Mouse (Mus musculus) adipocyte (in vitro differentiated cells): ENCODE data around the gene Ptprcap.

Experiments
- DNase-seq: peaks from one replicate; pipeline ENCODE4 v3.0.0-alpha.2; 2016; ENCODE audit warnings: low spot score

The Ptprcap gene

DNA sequence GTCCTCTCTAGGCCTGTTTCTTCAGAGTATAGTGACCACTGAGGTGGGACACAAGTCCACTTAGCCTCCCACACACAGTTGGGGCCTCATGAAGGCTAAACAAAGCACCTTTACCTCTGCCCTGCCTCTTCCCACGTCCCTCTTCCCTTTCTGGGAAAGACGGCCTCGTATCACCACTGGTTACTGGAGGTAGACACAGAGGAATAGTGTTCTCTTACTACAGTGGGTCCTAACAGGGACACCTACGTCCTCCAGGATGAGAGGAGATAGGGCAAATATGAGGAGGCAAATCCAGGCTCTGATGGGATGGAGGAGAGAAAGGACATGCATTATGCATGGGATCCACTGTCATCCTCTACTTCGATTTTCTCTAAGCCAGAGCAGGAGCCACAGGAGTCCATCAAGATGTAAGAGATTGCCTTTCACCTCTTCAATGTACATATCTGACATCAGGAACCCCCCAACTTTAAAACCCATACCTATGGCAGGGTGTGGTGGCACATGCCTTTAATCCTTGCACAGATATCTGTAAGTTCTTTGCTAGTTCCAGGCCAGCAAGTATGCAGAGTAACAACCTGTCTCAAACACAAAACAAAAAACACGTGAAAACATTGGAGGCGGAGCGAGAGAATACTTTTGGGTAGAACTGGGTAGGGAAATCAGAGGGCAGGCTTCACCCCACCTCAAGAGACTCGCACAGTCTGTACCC is 5.5 kb upstream of the Ptprcap start:
- DNase-seq = peak; percentile 42

GRCm38 (mm10) chr19:4148491-4148806 is 5.0 kb upstream of the Ptprcap start, which contains the start of gene Coro1b:
Gene Coro1b (plus strand): TSS chr19:4148619.
- peak; percentile 97 for DNase-seq

DNA sequence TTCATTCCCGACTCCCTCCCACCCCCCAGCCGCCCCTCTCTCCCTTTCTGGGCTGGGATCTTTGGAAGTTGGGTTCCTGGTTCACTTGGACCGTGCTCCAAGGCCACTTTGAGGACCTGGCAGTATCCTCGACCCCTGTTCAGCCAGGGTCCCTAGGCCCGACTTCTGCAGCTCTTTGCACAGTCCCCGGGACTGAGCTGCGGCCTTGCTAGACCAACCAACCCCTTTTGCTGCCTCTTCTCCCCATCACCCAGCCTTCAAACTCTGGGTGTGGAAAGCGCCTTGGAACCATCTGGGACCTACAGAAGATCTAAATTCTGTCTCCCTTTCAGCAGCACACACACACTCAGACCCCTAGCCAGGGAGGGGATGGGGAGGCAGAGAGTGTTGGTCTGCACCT is 4.6 kb upstream of the Ptprcap start:
- DNase-seq = no peak

- DNase-seq = no peak
These were observed 4.1 kb upstream of the Ptprcap start for GRCm38 (mm10) chr19:4149283-4149682.

DNA sequence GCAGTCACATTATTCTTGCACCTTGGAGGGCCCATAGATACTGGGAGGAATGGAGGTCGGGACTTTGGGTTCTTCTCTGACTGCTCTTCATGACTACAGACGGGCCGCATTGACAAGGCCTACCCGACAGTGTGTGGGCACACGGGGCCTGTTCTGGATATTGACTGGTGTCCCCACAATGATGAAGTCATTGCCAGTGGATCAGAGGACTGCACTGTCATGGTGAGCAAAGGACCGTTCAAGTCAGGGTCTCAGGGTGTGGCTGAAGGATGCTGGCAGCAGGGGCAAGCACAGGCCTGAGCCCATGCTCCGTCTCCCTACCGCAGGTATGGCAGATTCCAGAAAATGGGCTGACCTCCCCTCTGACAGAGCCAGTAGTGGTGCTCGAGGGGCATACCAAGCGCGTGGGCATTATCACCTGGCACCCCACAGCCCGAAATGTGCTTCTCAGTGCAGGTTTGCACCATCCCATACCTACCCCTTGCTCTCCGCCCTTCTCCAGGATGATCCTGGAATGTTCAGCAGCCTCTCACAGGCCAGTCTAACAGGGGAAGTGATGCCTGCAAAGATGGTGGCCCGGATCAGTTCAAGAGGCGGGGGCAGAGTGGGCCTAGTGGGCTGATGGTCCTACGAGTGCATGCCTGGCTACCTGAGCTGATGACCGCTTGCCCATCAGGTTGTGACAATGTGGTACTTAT is 3.5 kb upstream of the Ptprcap start:
- no peak for DNase-seq

- DNase-seq = no peak
These were observed 2.6 kb upstream of the Ptprcap start for GRCm38 (mm10) chr19:4150567-4151487.

DNA sequence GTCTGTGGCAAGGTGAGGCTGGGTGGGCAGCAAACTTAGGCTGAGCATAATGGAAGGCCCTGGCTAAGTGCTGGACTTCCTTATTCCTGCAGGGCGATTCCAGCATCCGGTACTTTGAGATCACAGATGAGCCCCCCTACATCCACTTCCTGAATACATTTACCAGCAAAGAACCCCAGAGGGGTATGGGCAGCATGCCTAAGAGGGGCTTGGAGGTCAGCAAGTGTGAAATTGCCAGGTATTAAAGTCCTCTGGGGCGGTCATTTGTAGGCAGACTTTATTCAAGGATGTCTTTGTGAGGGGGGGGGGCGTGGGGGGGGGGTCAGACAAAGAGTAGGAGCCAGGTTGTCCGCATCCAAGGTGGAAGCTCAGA is 1.9 kb upstream of the Ptprcap start:
- no peak for DNase-seq

DNA sequence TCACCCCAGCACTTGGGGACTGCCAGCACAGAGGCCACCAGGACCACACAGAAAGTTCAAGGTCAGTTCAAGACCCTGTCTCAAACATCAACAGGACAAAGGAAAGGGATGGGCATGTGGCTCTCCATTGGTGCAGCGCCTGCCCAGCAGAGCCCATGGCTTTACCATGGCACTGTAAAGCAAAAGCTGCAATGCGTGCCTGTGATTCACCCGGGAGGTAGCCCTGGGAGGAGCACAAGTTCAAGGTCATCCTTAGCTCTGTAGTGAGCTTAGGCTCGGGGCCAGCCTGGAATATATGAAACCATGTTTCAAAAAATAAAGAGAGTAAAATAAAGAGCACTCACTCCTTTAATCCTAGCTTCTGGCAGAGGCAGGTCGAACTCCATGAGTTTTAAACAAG is 1.5 kb upstream of the Ptprcap start:
- no peak for DNase-seq

DNA sequence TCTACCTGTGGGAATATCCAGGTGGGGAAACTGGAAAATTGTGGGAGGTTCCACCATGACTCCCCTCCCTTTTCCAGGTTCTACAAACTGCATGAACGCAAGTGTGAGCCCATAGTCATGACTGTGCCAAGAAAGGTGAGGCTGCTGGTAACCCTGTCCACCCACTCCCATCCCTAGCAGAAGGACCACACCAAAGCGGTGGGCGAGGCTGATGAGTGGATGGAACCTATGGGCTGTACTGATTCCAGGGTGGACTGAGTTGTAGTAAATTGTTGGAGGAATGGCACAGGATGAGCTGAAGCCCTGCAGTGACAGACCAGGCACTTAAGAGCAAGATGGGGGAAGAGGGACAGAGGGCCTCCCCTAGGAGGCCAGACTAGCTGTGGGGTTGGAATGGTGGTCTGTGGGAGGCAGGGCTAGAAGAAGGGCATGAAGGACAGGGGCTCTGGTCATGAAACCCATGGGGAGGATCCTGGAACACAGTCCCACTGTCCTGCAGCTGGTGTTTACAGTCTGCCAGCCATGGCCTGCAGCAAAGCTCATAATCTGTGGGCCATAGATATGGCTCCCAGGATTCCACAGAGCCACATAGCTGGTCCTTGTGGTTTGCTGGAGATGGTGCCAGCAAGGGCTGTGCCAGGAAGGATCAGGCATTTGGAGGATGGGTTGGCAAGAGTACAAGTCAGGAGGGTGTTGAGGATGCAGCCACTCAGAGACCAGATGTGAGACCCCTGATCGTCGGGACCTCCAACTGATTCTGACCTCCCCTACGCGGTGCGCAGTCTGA is 766 bp upstream of the Ptprcap start:
- no peak for DNase-seq

DNA sequence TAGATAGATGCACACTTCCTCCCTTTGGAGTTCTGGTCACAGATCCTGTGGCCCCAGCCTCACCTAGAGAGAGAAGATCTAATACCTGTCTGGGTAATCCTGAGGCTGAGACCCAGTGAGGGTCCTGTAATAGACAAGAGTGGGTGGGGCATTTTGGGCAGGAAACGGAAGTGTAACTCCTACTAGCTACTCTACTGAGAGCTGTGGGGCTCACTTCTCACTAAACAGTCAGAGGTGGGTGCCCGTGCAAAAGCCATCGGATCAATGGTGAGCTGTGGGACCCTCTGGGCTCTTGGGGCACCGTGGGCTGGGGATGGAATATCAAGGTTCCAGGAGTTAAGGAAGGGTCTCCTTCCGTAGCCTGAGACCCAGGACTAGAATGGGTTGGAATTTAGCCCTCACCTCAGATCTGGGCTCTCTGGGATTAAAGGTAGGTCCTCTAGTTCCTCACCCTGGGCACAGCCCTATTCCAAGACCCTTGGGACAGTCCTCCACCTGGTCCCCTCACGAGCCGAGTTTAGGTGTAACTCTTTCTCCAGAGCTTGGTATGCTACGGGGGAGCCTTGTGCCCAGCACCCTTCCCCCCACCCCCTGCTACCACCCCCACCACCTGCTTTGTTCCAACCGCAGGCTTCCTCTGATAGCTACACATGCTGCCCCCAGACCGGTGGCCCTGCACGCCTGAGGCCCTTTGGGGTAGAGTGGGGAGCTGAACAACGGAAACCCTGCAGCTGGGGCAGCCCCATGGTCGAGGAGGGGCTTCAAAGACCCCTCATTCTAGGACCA is 1.2 kb downstream of the Ptprcap start:
- no peak for DNase-seq

DNA sequence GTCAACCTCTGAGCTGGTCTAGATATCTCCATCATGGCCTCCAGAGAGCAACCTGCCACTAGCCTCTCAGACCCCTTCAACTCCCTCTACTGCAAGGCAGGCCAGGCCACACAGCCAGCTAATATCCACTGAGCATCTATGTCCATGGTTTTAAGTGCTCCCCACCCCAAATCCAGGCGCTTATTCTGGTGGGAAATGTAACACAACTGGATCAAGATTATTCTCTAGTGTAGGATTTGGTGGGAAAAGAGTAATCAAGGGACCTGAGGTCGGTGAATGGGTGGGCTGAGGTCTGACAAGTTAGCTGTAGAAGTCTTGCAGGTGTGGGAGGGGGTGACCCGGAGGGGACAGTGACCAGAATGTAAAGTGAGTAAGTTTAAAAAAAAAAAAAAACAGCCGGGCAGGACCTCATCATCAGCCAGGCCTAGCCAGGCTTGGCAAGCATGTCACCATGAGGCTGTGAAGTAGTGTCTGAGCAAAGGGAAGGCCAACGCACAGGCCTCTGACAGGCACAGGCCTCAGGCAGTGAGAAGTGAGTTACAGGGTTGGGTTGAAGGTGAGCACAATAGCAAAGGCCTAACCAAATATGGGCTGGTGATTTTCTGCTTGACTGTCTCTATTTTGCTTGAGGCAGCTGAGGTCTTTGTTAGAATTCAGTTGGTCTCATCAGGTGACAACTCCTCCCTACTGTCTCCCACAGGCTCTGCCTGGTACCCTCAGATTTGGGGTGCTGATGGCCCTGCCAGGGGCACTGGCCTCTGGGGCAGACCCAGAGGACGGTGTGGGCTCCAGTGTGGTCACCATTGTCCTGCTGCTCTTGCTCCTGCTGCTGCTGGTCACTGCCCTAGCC is 2.0 kb downstream of the Ptprcap start:
- peak; percentile 57 for DNase-seq

DNA sequence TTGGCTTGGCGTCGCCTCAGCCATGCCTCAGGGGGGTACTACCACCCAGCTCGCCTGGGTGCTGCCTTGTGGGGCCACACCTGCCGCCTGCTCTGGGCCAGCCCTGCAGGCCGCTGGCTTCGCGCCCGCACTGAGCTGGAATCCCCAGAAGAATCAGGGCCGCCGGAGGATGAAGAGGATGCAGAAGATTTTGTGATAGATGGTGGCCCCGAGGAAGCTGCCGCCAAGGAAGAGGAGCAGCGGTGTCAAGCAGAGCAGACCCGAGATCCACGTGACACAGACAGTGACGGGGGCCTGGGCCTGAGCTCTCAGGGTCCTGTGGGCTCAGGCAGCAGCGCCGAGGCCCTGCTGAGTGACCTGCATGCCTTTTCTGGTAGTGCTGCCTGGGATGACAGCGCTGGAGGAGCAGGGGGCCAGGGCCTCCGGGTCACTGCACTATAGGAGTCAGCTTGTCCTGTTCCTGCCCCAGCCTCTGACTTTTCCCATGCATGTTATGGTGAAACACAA is 2.7 kb downstream of the Ptprcap start:
- no peak for DNase-seq

DNA sequence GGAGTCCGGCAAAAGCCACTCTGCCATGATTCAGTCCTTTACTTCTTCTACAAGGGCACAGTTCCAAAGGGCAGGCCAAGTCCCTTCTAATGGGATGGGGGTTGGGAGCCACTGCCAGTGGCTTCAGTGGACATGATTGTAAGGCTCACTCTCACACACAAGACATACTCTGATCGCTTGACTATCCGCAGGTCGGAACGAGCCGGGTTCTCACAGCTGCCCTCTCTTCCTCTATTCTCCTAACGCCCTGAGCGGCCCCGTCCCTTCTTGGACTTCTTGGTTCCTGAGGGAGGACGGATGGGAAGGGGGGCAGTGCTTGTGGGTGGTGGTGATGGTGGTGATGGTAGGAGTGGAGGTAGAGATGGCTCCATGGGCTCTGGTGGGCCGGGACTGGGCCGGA is 3.4 kb downstream of the Ptprcap start:
- no peak for DNase-seq

- DNase-seq = no peak
These were observed 5.6 kb downstream of the Ptprcap start for GRCm38 (mm10) chr19:4159049-4159448.

- DNase-seq = peak; percentile 98
These were observed 9.5 kb downstream of the Ptprcap start, which contains the start of gene Rps6kb2 for GRCm38 (mm10) chr19:4162646-4163542. Gene Rps6kb2 (minus strand): TSS chr19:4163354.

- DNase-seq = no peak
These were observed 10.1 kb downstream of the Ptprcap start for GRCm38 (mm10) chr19:4163543-4163887.

DNA sequence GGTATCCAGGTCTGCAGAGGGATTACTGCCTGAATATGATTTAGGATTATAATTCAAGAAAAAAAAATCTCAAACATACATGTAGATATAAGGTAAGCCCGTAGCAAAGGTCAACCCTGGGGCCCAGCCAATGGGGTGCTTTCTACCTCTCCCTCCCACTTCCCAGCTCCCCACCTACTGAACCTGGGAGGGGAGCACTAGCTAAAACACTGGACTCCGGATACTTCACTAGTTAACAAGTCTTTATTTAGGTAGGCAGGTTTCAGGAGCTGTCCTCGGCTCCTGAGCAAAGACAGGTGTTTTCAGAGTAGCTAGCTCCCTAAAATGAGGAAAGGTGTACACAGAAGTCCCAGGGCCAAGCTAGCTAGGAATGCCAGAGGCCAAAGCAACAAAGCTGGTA is 10.7 kb downstream of the Ptprcap start:
- DNase-seq = no peak

DNA sequence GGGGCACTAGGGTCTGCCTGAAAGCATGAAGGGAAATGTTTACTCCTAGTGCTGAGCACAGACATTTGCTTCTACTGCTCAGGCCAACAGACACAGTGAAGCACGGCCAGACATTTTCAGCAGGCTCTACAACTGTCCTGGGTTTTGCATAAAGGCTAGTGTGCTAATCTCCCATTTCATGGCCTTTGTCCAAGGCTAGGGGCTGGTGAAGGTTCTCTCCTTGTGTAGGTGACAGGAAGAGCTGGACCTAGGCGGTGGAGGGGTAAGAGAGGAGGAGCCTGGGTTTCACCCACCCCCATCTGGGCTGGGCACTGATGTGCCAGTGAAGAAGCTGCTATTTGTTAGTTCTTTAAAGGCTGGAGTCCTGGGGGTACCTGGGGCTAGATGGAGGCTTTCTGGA is 11.3 kb downstream of the Ptprcap start:
- DNase-seq = no peak
